In the genomic region with DNA sequence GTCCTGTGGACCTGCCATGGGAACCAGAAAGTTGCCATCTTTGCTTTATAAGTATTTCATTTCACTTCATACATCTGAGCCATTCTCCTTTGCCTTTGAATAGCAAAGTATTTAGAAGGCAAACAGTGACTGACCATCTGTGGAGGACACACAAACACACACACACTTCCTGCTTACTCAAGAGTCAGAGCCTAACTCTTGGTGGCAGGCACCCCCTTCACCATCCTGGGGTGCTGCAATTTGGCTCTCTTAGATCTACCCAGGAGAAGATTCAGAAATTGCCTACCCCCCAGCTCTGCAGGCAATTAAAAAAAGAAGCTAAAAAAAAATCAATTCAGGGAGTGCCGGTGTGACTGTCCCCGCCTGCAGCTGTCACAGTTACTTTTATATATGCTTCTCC, we compare ENCODE assay signal across 19 mouse cellular contexts. TPM values are rescaled to one million over a fixed set of nuclear protein-coding genes. Genes with fewer than 3 reads are reported as not detected.
DNase-seq lines count a peak whose midpoint lies in the region; ATAC-seq lines count a peak whose summit lies in the region.
"Had no signal": no experiment of that assay in that cellular context is flagged by ENCODE, and none has a peak within 500 bp of the region (broad histone marks: within the 10 kb centered on the region; RNA-seq: fewer than 3 reads in every experiment).

No protein-coding gene starts in this region.

- peaks cover 30% of the 10 kb centered on the region for H3K4me1 ChIP-seq in heart, embryonic 10.5 days

- no peaks in the 10 kb centered on the region for H3K36me3 ChIP-seq in heart, embryonic 10.5 days
- H3K36me3 ChIP-seq: intestine, embryonic 15.5 days had no signal

- ATAC-seq in monocyte, adult 5-6 weeks (replicated peaks; ENCODE audit: insufficient number of reproducible peaks, low FRiP score, low TSS enrichment, poor library complexity, severe bottlenecking), result peak; percentile 48
- ATAC-seq: intestine, embryonic 15.5 days had no signal

- peak; percentile 68 for DNase-seq in heart, adult 11 months
- no peak for DNase-seq in heart, embryonic 10.5 days (ENCODE audit: low spot score)
- peak; percentile 41 for DNase-seq in right cerebral cortex, adult 18-20 months
- no peak for DNase-seq in right cerebral cortex, postnatal 4 days
- DNase-seq in lung, postnatal 10 days, result no peak
- DNase-seq: adrenal gland, adult 8-10 months; adrenal gland, postnatal 36 days; cerebellum, adult 11 months; cerebellum, adult 8-10 months; cerebellum, postnatal 14 days; gastrocnemius, postnatal 10 days; heart, postnatal 10 days; heart, postnatal 4 days had no signal

- no peak overlapping the region for H3K27ac ChIP-seq in heart, embryonic 10.5 days
- H3K27ac ChIP-seq: embryonic facial prominence, embryonic 12.5 days; hindbrain, embryonic 14.5 days; intestine, embryonic 15.5 days had no signal

- H3K4me3 ChIP-seq in heart, embryonic 10.5 days, result no peak overlapping the region
- H3K4me3 ChIP-seq: embryonic facial prominence, embryonic 12.5 days; intestine, embryonic 15.5 days had no signal

- H3K9me3 ChIP-seq in heart, embryonic 10.5 days, result no peaks in the 10 kb centered on the region
- H3K9me3 ChIP-seq: embryonic facial prominence, embryonic 12.5 days; intestine, embryonic 15.5 days had no signal

- no peaks in the 10 kb centered on the region for H3K27me3 ChIP-seq in heart, embryonic 10.5 days (ENCODE audit: insufficient read depth, poor library complexity, severe bottlenecking)
- H3K27me3 ChIP-seq: embryonic facial prominence, embryonic 12.5 days; intestine, embryonic 15.5 days had no signal

- WGBS in heart, embryonic 10.5 days, result 63% methylated on average over 2 of the region's 2 CpGs

RNA-seq across cellular contexts. Expression of a gene that starts 20.2 kb away (rescaled TPM):
- 9.9 and 17.2 TPM in 2 replicates for polyA plus RNA-seq in heart, embryonic 10.5 days (2016; fragmentation: Nextera tagmentation; extraction: Ambion mirVana)
- total RNA-seq in monocyte, adult 5-6 weeks (2017), result 1.3 TPM in 1 of 3 replicates, not detected in the others

RNA-seq across cellular contexts. Expression of a gene that starts 29.6 kb away (rescaled TPM):
- 0.09 TPM in 1 of 2 replicates, not detected in the other for polyA plus RNA-seq in heart, embryonic 10.5 days (2016; fragmentation: Nextera tagmentation; extraction: Ambion mirVana)
- not detected in 3 replicates for total RNA-seq in monocyte, adult 5-6 weeks (2017)
- total RNA-seq: adrenal gland, adult 8-10 months; adrenal gland, postnatal 36 days; common myeloid progenitor, adult 5-6 weeks; gastrocnemius, postnatal 10 days; heart, postnatal 10 days; heart, postnatal 4 days had no signal
- polyA plus RNA-seq: heart, embryonic 14.5 days had no signal

RNA-seq across cellular contexts. Expression of a gene that starts 36.3 kb away (rescaled TPM):
- 0.65 TPM in 2 replicates for polyA plus RNA-seq in heart, embryonic 10.5 days (2016; fragmentation: Nextera tagmentation; extraction: Ambion mirVana)
- total RNA-seq in monocyte, adult 5-6 weeks (2017), result not detected in 3 replicates
- total RNA-seq: adrenal gland, postnatal 36 days; common myeloid progenitor, adult 5-6 weeks; gastrocnemius, postnatal 10 days; heart, postnatal 10 days; heart, postnatal 4 days had no signal

Comparison
In these comparisons a context has a peak if more than half of its experiments do, and no peak if none do; other contexts are left out.
1. DNase-seq: peak in heart, adult 11 months (single experiment) and right cerebral cortex, adult 18-20 months (single experiment); none in heart, embryonic 10.5 days (single experiment), right cerebral cortex, postnatal 4 days (single experiment) and lung, postnatal 10 days (single experiment).